Mouse (Mus musculus) c-Kit-positive CD71-positive TER-119-negative erythroid progenitor cells, embryonic 14.5 days (primary cell): ENCODE measurements around the gene Gsx2.

Experiments
- DNase-seq: peaks from one replicate; pipeline ENCODE4 v3.0.0-alpha.2; 2013; ENCODE audit warnings: low read depth

The Gsx2 gene

GRCm38 (mm10) chr5:75075383-75075941 is at the start of gene Gsx2:
Gsx2 (plus strand) TSS chr5:75075601.
- DNase-seq = no peak

GRCm38 (mm10) chr5:75035475-75035874 is 39.9 kb upstream of the Gsx2 start:
- DNase-seq = no peak

GRCm38 (mm10) chr5:75039307-75039706 is 36.1 kb upstream of the Gsx2 start:
- no peak for DNase-seq

DNA sequence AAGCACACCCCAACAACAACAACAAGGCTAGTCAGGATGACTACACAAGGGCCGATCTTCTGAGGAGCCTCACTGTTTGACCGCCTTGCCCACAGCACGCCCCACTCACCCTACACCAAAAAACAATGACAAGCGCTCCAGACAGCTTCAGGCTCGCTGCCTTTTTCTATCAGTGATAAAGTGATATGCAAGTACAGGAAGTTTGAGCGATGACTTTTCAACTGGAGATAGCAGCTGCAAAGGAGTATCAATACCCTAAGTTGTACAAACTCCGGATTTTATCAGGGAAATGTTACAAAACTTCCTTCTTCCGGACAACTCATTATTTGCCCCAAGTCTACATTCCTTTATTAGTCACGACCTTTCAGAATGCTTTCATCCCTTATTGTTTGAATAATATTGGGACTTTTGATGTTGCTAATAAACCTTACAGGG is 32.4 kb upstream of the Gsx2 start:
- DNase-seq = peak; percentile 17

DNA sequence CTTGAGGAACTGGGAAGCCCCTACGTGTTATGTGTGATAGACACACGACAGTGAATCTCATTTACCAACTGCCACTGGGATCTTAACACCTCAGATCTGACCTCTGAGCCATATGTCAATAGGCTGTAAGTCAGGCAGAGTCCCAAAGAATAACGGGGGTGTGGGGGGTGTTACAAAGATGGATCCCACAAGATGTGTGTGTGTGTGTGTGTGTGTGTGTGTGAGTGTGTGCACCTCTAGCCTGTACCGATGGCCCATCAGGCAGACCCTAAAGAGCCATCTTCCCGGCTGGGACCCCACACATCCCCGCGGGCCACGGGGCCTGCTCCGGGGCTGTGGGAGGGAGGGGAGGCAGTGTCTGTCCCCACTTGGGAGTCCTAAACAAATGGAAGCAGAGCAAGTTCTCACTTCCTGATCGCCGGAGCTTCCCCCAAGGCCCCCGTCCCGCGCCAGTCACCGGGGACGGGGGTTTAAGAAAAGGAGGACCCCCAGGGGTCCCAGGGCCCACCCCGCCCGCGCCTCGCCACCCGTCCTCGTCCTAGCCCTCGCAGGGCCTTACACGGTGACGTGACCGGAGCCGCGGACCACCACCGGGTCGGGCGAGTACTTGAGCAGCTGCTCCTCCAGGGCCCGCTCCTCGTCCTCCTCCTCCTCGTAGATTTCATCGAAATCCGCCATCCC is 31.6 kb upstream of the Gsx2 start:
- no peak for DNase-seq

DNA sequence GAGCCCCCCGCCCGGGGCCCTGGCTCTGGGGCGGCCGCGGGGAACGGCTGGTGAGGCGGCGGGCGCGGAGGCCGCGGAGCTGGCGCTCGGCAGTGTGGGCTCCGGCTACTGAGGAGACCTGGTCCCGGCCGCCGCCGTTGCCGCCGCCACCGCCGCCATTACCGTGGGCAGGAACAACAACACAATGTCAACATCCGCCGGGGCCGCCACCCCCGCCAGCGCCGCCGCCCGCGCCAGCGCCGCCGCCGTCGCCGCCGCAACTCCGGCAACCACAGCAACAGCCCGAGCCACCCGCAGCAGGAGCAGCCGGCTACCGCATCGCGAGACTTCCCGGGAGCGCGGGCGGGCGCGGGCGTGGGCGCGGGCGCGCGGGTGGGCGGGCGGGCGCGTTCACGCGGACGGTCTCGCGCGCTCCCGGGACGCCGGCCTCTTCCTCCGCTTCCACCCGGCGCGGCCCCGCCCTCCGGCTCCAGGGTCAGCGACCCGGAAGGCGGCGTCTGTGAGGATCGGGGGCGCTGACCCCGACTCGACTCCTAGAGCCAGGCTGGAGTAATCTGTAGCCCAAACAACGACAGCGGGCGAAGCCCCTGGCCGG is 31.0 kb upstream of the Gsx2 start, which contains the start of gene Chic2:
Chic2 (minus strand) TSS at position 465 of the 595 bp plus-strand sequence.
- DNase-seq = peak; percentile 54

DNA sequence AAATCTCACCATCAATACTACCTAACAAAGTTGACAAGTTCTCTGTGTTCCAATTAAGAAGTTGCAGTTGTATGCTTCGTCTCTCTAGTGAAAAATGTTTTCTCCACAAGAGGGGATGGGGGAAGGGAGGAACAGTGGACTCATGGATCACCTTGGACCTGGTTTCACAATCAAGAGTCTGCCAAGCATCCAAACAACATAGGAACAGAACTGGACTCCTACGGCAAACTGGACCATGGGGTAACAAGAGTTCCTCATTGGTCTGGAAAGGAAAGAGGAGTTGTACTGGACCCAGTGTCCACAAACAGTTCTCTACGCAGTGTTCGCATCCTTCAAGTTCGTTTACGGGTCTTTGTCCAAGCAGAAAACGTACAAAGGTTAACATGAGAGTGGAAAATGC is 30.0 kb upstream of the Gsx2 start:
- DNase-seq = no peak

GRCm38 (mm10) chr5:75046681-75047321 is 28.6 kb upstream of the Gsx2 start:
- no peak for DNase-seq

- DNase-seq = no peak
Measured at GRCm38 (mm10) chr5:75051109-75051508, 24.3 kb upstream of the Gsx2 start.

- DNase-seq = no peak
Measured at GRCm38 (mm10) chr5:75063177-75063576, 12.2 kb upstream of the Gsx2 start.

DNA sequence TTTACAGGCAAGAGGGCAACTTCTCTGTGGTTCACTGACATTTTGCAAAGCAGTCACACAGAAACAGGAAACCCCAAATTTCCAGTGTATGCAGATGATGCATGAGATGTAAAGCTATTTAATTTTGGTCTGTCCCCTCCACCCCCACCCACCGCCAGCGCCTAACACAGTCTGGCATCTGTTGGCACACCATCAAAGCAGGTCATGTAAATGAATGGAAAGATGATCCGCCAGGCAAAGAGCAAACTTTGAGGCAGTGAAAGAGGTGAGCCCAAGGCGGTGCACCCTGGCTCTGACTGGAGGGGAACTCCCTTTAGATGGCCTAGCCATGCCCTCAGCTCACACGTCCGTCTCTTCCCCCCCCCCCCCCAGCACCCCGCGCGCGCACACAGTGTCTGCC is 8.7 kb upstream of the Gsx2 start:
- DNase-seq = no peak

- DNase-seq = no peak
Measured at GRCm38 (mm10) chr5:75067125-75067756, 8.2 kb upstream of the Gsx2 start.

- no peak for DNase-seq
Measured at GRCm38 (mm10) chr5:75070132-75070531, 5.3 kb upstream of the Gsx2 start.

GRCm38 (mm10) chr5:75070656-75071375 is 4.6 kb upstream of the Gsx2 start:
- DNase-seq = no peak

GRCm38 (mm10) chr5:75071951-75072350 is 3.5 kb upstream of the Gsx2 start:
- no peak for DNase-seq

GRCm38 (mm10) chr5:75072532-75072931 is 2.9 kb upstream of the Gsx2 start:
- DNase-seq = no peak

- no peak for DNase-seq
Measured at GRCm38 (mm10) chr5:75073167-75073566, 2.2 kb upstream of the Gsx2 start.

DNA sequence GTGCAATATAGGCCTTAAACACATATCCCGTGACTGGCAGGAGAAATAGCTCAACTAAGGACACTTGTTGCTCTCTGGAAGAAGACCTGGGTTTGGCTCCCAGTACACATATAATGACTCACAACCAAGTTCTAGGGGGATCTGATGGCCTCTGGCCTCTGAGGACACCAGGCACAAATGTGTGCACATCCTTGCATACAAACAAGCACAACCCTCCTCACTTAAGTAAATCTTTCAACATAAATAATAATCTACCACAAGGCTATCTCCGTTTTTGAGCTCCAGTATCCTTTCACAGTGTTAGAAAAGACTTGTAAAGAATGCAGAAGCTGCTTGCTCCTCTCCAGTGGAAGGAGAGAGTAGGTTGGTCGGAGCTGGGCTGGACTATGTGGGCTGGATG is 1.7 kb upstream of the Gsx2 start:
- no peak for DNase-seq

DNA sequence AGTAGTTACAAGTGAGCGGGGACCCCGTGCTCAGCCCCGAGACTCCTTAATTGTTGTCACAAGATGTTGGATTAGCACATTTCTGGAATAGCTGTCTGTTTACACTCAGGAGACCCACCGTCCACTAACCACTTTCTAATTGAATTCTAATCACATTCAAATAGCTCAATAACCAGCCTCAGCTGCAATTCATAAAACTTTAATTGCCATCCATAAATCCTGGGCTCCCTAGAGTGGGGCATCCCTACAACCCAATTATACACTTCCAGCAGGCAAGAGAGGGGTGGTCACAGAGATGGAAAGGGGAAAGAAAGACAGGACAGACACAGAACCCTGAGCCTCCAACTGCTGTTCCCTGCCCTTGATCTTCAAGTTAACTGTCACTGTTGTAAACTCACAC is 1.3 kb upstream of the Gsx2 start:
- no peak for DNase-seq

DNA sequence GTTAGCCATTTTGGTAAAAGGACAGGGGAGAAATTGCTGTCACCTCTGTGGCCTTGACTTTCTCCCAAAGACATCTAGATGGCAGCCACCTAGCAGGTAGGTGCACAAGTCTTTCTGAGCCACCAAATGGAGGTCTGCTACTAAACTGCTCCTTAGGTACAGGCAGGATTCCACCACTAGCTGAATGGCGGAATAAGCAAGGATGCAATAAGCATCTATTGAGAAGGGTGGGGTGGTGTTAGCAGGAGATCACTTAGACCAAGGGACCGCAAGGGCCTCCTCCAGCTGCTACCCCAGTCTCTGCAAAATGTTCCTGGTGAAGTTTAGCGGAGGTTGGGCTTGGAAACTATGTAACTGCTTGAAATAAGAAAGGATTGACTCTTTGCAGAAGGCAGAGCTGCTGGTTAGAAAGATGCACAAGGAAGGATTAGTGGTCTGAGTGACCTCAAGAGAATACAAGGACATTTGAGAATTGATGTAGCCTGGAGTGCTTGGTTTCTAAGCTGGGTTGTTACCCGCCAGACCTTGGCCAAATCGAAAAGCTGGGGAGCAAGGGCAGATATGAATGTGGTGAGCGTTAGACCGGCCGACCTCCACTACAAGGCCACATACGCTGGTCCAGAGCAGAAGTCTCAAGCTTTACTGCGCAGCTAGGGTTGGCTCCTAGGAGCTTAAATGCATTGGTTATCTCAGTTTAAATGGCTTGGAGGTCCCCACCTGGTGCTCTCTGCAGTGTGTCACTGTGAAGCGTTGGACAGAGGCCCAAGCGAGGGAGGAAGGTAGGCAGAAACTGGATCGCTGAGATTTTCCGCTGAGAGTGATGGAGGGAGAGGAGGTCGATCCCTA is 641 bp upstream of the Gsx2 start:
- DNase-seq = no peak
